Mouse (Mus musculus) right cerebral cortex, adult 2 months (tissue): ENCODE measurements around the gene Dennd4a.

ENCODE experiments used
- DNase-seq, 2 experiments: peaks; one replicate each; pipeline ENCODE4 v3.0.0; 2021 to 2022; ENCODE audit warnings: low spot score in 2 of 2

Gene Dennd4a

DNA sequence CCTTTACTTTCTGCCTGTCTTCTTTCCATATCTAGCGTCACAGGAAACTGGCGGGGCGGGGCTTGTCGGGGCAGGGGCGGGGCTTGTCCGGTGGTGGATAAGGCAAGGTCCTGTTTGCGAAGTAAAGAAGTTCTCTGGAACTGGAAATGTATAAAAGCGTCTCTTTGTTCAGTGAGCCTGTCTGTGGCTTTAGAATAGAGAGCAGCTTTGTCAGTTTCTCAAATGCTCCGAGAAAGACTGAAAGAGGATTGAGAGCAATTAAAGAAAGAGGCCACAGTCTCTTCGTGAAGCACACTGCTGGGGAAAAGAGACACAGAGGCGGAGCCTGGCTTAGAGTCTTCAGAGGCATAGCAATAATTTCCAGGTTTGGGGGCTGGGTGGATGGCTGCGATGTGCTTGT lies 145.2 kb downstream of the Dennd4a start:
- DNase-seq: peak in 1 of 2 experiments; percentile 18

DNA sequence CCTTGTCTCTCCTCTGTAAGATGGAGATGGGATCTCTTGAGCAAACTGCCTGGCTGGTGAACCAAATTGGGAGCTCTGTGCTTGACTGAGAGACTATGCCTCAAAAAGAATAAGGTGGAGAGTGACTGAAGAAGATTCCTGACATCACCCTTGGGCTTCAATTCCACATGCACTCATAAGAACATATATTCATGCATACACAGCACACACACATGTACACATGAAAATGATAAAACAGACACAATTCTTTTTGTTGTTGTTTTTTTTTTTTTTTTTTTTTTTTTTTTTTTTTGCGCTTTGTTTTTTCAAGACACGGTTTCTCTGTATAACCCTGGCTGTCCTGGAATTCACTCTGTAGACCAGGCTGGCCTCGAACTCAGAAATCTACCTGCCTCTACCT lies 146.1 kb downstream of the Dennd4a start:
- no peak for DNase-seq

DNA sequence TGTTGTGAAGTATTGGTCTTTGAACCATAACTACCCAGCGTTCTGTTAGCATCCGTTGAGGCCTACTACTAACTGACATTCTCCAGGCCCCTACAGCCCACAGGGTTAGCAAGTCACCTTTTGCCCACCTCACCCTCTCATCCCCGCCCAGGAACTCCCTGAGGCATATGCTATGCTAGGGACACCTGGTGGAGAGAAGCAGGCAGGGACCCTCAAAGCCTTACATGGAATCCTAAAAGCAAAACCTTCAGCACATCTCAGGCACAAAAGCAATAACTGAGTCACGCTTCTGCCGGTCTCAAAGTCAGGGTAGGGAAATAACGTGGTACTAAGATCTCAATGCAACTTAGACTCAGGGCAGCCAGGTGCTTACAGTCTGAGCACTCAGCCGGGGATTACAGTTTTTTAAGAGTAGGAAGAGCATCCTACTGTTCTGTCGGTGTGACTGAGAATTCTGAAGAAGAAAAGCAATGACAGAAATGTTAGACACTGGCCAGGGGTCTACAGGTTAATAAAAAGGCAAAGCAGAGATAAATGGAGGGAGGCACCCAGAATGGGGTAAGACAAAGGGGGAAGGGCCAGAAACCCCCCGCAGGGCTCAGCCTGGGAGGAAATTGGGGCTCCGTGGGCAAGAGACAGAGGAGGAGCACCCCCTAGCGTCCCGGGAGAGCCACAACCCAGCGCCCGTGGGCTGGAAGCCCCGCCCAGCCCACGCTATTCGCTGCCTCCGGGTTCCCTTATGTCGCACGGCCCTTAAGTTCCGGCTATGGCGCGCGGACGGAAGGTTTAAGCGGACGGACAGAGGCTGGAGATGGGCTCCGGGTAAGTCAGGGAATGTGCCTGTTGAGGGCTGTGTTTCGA lies 149.2 kb downstream of the Dennd4a start, which contains the start of gene Ints14:
Gene Ints14 (plus strand): TSS at position 789 of the 861 bp plus-strand sequence.
- peak; percentile 97 to 98 for DNase-seq

DNA sequence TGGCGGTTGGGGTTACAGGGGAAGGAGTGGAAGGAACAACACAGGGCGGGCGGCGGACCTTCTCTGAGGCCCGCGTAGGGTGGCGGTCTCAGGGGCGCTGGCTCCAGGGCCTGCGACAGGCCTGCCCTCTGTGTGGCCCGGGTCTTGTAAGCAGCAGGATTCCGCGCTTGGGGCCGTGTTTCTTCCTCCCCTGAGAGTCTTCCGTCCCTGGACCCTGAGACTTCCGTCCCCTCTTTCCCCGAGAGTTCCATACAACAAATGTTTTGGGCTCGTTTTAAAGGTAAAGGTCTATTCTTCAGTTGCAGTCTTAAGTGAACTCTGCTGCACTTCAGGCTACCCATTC lies 149.8 kb downstream of the Dennd4a start:
- no peak for DNase-seq
